ENCODE assay signal across 8 mouse cellular contexts in the genomic region with DNA sequence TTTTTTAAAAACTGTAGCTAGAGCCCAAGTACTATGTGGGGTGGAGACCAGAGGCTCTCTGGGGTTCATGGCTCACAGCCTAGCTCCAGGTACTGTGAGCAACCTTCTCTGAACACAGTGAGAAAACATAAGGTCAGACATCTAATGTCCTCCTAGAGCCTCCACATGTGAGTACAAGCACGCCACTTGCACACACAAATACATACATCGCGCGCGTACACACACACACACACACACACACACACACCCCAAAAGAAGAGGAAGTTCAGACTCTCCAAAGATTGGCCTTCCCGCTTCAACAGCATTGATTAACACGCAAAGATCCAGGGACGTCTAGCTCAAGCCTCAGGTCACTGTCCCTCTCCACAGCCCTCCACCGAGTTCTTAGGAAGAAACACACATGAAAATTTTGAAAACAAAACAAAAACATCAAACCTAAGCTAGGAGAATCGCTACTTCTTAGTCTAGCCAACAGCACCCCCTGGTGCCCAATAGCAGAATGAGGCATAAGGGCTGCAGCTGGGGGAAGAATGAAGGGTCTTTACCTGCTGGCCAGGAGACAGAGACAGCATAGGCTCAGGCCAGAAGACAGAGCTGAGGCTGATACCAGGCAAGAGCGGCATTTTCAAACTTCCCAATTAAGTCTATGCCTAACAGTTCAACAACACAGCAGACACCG.
A peak's percentile ranks its signal among the peaks of the same experiment; 100 is the strongest.
DNase-seq lines count a peak whose midpoint lies in the region; ATAC-seq and TF ChIP-seq lines count a peak whose summit lies in the region.

No protein-coding gene starts in this region.

- no peak for TF ChIP-seq EP300 in liver, embryonic 14.5 days (IDR thresholded peaks at IDR 0.05; ENCODE audit: low read depth)

- no peak overlapping the region for H3K9ac ChIP-seq in intestine, postnatal 0 days (ENCODE audit: low read depth, low read length)
- no peak overlapping the region for H3K9ac ChIP-seq in liver, embryonic 14.5 days (replicated peaks)

- peak; percentile 34 for DNase-seq in ovary, postnatal 10 days (ENCODE audit: low spot score)
- DNase-seq in ovary, adult 18-20 months (ENCODE audit: low spot score): no peak
- peak; percentile 60 for DNase-seq in brain, adult 2 months (ENCODE audit: low read depth, low spot score)
- DNase-seq in gastrocnemius, adult 2 months: peak; percentile 65
- no peak for DNase-seq in liver, embryonic 14.5 days (ENCODE audit: low read depth in 3 of 3, low spot score in 3 of 3)
- DNase-seq in neural tube, embryonic 10.5 days (ENCODE audit: extremely low spot score, low spot score): peak; percentile 70
- DNase-seq in thymus, postnatal 25 days: peak; percentile 60

- no peak overlapping the region for H3K4me2 ChIP-seq in intestine, postnatal 0 days (replicated peaks; ENCODE audit: low read depth)
- peak overlapping the region; percentile 44 for H3K4me2 ChIP-seq in liver, embryonic 14.5 days (ENCODE audit: low read depth)

- H3K36me3 ChIP-seq in intestine, postnatal 0 days (ENCODE audit: control insufficient read depth, insufficient read depth): no peaks in the 10 kb centered on the region
- H3K36me3 ChIP-seq in liver, embryonic 14.5 days (replicated peaks; ENCODE audit: control insufficient read depth, insufficient read depth, low read depth): no peaks in the 10 kb centered on the region

- peak; percentile 92 for TF ChIP-seq CTCF in gastrocnemius, adult 2 months (IDR thresholded peaks at IDR 0.05)
- peak; percentile 84 for TF ChIP-seq CTCF in intestine, postnatal 0 days (IDR thresholded peaks at IDR 0.05; ENCODE audit: low read depth)
- peak; percentile 78 for TF ChIP-seq CTCF in liver, embryonic 14.5 days (IDR thresholded peaks at IDR 0.05; ENCODE audit: low read depth)

- no peaks in the 10 kb centered on the region for H3K4me1 ChIP-seq in intestine, postnatal 0 days (replicated peaks; ENCODE audit: control insufficient read depth, insufficient read depth, low read length)
- H3K4me1 ChIP-seq in liver, embryonic 14.5 days (replicated peaks; ENCODE audit: control insufficient read depth in 2 of 2, insufficient read depth in 2 of 2, low read length in 1 of 2): peaks cover 0 to 2% of the 10 kb centered on the region in 2 experiments; a peak in 1 of 4 replicates

- no peak for ATAC-seq in intestine, postnatal 0 days
- no peak for ATAC-seq in liver, embryonic 14.5 days (ENCODE audit: insufficient read depth)

- no peak overlapping the region for H3K4me3 ChIP-seq in gastrocnemius, adult 2 months
- H3K4me3 ChIP-seq in intestine, postnatal 0 days (ENCODE audit: low read depth, low read length): no peak overlapping the region
- H3K4me3 ChIP-seq in liver, embryonic 14.5 days (ENCODE audit: insufficient read depth in 1 of 2, low read depth in 2 of 2, low read length in 2 of 2): 0 out of 4 replicates have a peak overlapping the region, but pooled peaks of 1 of the 2 experiments have one; percentile 4

- intact Hi-C loops in gastrocnemius, adult 2 months (cut with DNase I): loop anchor here (1.0 to 10.0 kb wide), 5 partner anchors 291 to 1313 kb away; a partner anchor contains a TSS

- no peaks in the 10 kb centered on the region for H3K27me3 ChIP-seq in intestine, postnatal 0 days (replicated peaks; ENCODE audit: control insufficient read depth, insufficient read depth, low read length)
- no peaks in the 10 kb centered on the region for H3K27me3 ChIP-seq in liver, embryonic 14.5 days (ENCODE audit: control insufficient read depth, insufficient read depth, low read length)

- no peaks in the 10 kb centered on the region for H3K9me3 ChIP-seq in intestine, postnatal 0 days (ENCODE audit: control insufficient read depth)
- no peaks in the 10 kb centered on the region for H3K9me3 ChIP-seq in liver, embryonic 14.5 days (ENCODE audit: control insufficient read depth, low read length)

- H3K27ac ChIP-seq in gastrocnemius, adult 2 months: peak overlapping the region; percentile 12; the same call in 1 of the 2 replicates
- no peak overlapping the region for H3K27ac ChIP-seq in intestine, postnatal 0 days (ENCODE audit: low read depth, low read length)
- no peak overlapping the region for H3K27ac ChIP-seq in liver, embryonic 14.5 days

- 52% methylated on average over 12 of the region's 12 CpGs for WGBS in intestine, postnatal 0 days
- 39% methylated on average over 12 of the region's 12 CpGs for WGBS in liver, embryonic 14.5 days (ENCODE audit: insufficient replicate concordance)

Comparison
In these comparisons a context has a peak if more than half of its experiments do, and no peak if none do; other contexts are left out.
1. DNase-seq: peak in ovary, postnatal 10 days (single experiment), brain, adult 2 months (single experiment), gastrocnemius, adult 2 months (single experiment), neural tube, embryonic 10.5 days (single experiment) and thymus, postnatal 25 days (single experiment); none in ovary, adult 18-20 months (single experiment) and liver, embryonic 14.5 days (0 of 3).
2. Peak in every context shown above with its lines, with median percentiles within 50 percentile points of each other: CTCF ChIP-seq.